Mouse (Mus musculus) embryonic facial prominence, embryonic 15.5 days (tissue): Measurements from ENCODE around the gene Olfr1386. TPM values are rescaled to one million over a fixed set of nuclear protein-coding genes. Genes with fewer than 3 reads are reported as not detected.
"Not testable (repeated sequence)": the region's sequence is repeated elsewhere in the genome, so short reads cannot be mapped to it uniquely, and the experiment has no call there.

Experiments used
- ATAC-seq: fragments of 200-750 bp; cut with Nextera tagmentation; 2 replicates; pipeline ENCODE4 v1.8.0; 2017; ENCODE audit warnings: low read depth, moderate TSS enrichment; ENCODE audit not compliant: insufficient number of reproducible peaks, low FRiP score, low TSS enrichment
- H3K27ac ChIP-seq: fragments of 300-500 bp; sonication (generic); replicated peaks from 2 replicates; pipeline ENCODE4 v1.5.1; 2015; ENCODE audit warnings: mild to moderate bottlenecking, inconsistent platforms
- H3K27me3 ChIP-seq: fragments of 300-500 bp; sonication (generic); 2 replicates; pipeline ENCODE4 v1.6.1; 2015; ENCODE audit warnings: inconsistent platforms
- H3K36me3 ChIP-seq: fragments of 300-500 bp; sonication (generic); 2 replicates; pipeline ENCODE4 v1.6.1; 2015; ENCODE audit warnings: mild to moderate bottlenecking, inconsistent platforms
- H3K4me1 ChIP-seq: fragments of 300-500 bp; sonication (generic); 2 replicates; pipeline ENCODE4 v1.6.1; 2015; ENCODE audit warnings: inconsistent platforms
- H3K4me2 ChIP-seq: fragments of 300-500 bp; sonication (generic); replicated peaks from 2 replicates; pipeline ENCODE4 v1.6.1; 2015; ENCODE audit warnings: mild to moderate bottlenecking, inconsistent platforms
- H3K4me3 ChIP-seq: fragments of 300-500 bp; sonication (generic); replicated peaks from 2 replicates; pipeline ENCODE4 v1.5.1; 2015; ENCODE audit warnings: mild to moderate bottlenecking, inconsistent platforms
- H3K9ac ChIP-seq: fragments of 300-500 bp; sonication (generic); 2 replicates; pipeline ENCODE4 v1.6.1; 2015; ENCODE audit warnings: inconsistent platforms
- H3K9me3 ChIP-seq: fragments of 300-500 bp; sonication (generic); replicated peaks from 2 replicates; pipeline ENCODE4 v1.6.1; 2016; ENCODE audit warnings: inconsistent platforms
- WGBS: fragments of 180-500 bp; shearing (Covaris S2); methylation state at CpG from one replicate; pipeline ENCODE4 v1.1.7; 2015; 5-methylcytosine and 5-hydroxymethylcytosine counted together
- polyA plus RNA-seq: library from polyadenylated mRNA; unstranded; fragments of >200 nt; fragmentation: Nextera tagmentation; extraction: Ambion mirVana; gene quantifications from 2 replicates; pipeline ENCODE4 v1.2.1, GENCODE M21; 2015

Olfr1386 gene
- 0.19 TPM in 1 of 2 replicates, not detected in the other for polyA plus RNA-seq

- not testable (repeated sequence) for H3K36me3 ChIP-seq, H3K27me3 ChIP-seq, H3K9ac ChIP-seq, ATAC-seq, H3K4me1 ChIP-seq, H3K4me3 ChIP-seq, H3K9me3 ChIP-seq, H3K4me2 ChIP-seq, H3K27ac ChIP-seq
- 81% methylated on average over 3 of the region's 3 CpGs for WGBS
Observed at GRCm38 (mm10) chr11:49464746-49465145, at the start of gene Olfr1386. Olfr1386 (plus strand) TSS chr11:49465046.

GRCm38 (mm10) chr11:49422767-49423166, 42.1 kb upstream of the Olfr1386 start, which contains the start of gene Olfr1389:
Olfr1389 (plus strand) TSS chr11:49423067.
- Histone ChIP-seq H3K9ac (no peak within 1 kb of the TSS), H3K4me3 (no peak within 1 kb of the TSS), H3K9me3 (no peaks in the 10 kb centered on the region), H3K4me1 (no peaks in the 10 kb centered on the region), H3K27ac (no peak within 1 kb of the TSS), H3K27me3 (no peaks in the 10 kb centered on the region), H3K4me2 (no peak within 1 kb of the TSS), H3K36me3 (no peaks in the 10 kb centered on the region)
- WGBS = 87% methylated on average over 2 of the region's 2 CpGs
- ATAC-seq = no peak

GRCm38 (mm10) chr11:49425257-49425927, 39.5 kb upstream of the Olfr1386 start:
- H3K4me1 ChIP-seq = no peaks in the 10 kb centered on the region
- no peaks in the 10 kb centered on the region for H3K27me3 ChIP-seq
- H3K4me2 ChIP-seq = no peak overlapping the region
- H3K4me3 ChIP-seq = no peak overlapping the region
- H3K36me3 ChIP-seq = no peaks in the 10 kb centered on the region
- 86% methylated on average over 1 of the region's 1 CpGs for WGBS
- no peak for ATAC-seq
- H3K9me3 ChIP-seq = no peaks in the 10 kb centered on the region
- H3K9ac ChIP-seq = no peak overlapping the region
- H3K27ac ChIP-seq = no peak overlapping the region

- Histone ChIP-seq H3K9ac (no peak overlapping the region), H3K4me1 (no peaks in the 10 kb centered on the region), H3K27me3 (no peaks in the 10 kb centered on the region), H3K9me3 (no peaks in the 10 kb centered on the region), H3K4me3 (no peak overlapping the region), H3K27ac (no peak overlapping the region), H3K36me3 (no peaks in the 10 kb centered on the region), H3K4me2 (no peak overlapping the region)
- no peak for ATAC-seq
- WGBS = 93% methylated on average over 2 of the region's 2 CpGs
Observed at GRCm38 (mm10) chr11:49429641-49430040, 35.2 kb upstream of the Olfr1386 start.

- Histone ChIP-seq H3K27me3 (no peaks in the 10 kb centered on the region), H3K4me2 (no peak within 1 kb of the TSS), H3K36me3 (no peaks in the 10 kb centered on the region), H3K9me3 (no peaks in the 10 kb centered on the region), H3K9ac (no peak within 1 kb of the TSS), H3K4me1 (no peaks in the 10 kb centered on the region), H3K4me3 (no peak within 1 kb of the TSS), H3K27ac (no peak within 1 kb of the TSS)
- 58% methylated on average over 3 of the region's 3 CpGs for WGBS
- no peak for ATAC-seq
Observed at GRCm38 (mm10) chr11:49436411-49436810, 28.4 kb upstream of the Olfr1386 start, which contains the start of gene Olfr1388. Olfr1388 (plus strand) TSS chr11:49436624.

- Histone ChIP-seq H3K27ac (no peak within 1 kb of the TSS), H3K36me3 (no peaks in the 10 kb centered on the region), H3K9ac (no peak within 1 kb of the TSS), H3K27me3 (no peaks in the 10 kb centered on the region), H3K4me3 (no peak within 1 kb of the TSS), H3K4me1 (no peaks in the 10 kb centered on the region), H3K4me2 (no peak within 1 kb of the TSS), H3K9me3 (no peaks in the 10 kb centered on the region)
- ATAC-seq = no peak
- 70% methylated on average over 1 of the region's 1 CpGs for WGBS
Observed at GRCm38 (mm10) chr11:49455043-49455442, 9.8 kb upstream of the Olfr1386 start, which contains the start of gene Olfr1387. Olfr1387 (plus strand) TSS chr11:49455343.

- WGBS = 51% methylated on average over 4 of the region's 4 CpGs
- no peaks in the 10 kb centered on the region for H3K27me3 ChIP-seq
- ATAC-seq = no peak
- H3K4me3 ChIP-seq = no peak overlapping the region
- H3K4me2 ChIP-seq = no peak overlapping the region
- H3K4me1 ChIP-seq = no peaks in the 10 kb centered on the region
- H3K9ac ChIP-seq = no peak overlapping the region
- H3K9me3 ChIP-seq = no peaks in the 10 kb centered on the region
- H3K27ac ChIP-seq = no peak overlapping the region
- H3K36me3 ChIP-seq = no peaks in the 10 kb centered on the region
Observed at GRCm38 (mm10) chr11:49485973-49486372, 21.1 kb downstream of the Olfr1386 start.

- not testable (repeated sequence) for H3K27ac ChIP-seq
- 55% methylated on average over 1 of the region's 1 CpGs for WGBS
Observed at GRCm38 (mm10) chr11:49488770-49489169, 23.9 kb downstream of the Olfr1386 start, which contains the start of gene Olfr1385. Olfr1385 (plus strand) TSS chr11:49489070.

GRCm38 (mm10) chr11:49518086-49518485, 53.2 kb downstream of the Olfr1386 start:
- WGBS = 67% methylated on average over 5 of the region's 5 CpGs
- H3K27ac ChIP-seq = no peak overlapping the region
- H3K36me3 ChIP-seq = no peaks in the 10 kb centered on the region
- H3K4me3 ChIP-seq = no peak overlapping the region
- no peaks in the 10 kb centered on the region for H3K9me3 ChIP-seq
- H3K4me1 ChIP-seq = no peaks in the 10 kb centered on the region
- H3K9ac ChIP-seq = no peak overlapping the region
- H3K4me2 ChIP-seq = no peak overlapping the region
- H3K27me3 ChIP-seq = no peaks in the 10 kb centered on the region
- no peak for ATAC-seq

More at GRCm38 (mm10) chr11:49488770-49489169, 23.9 kb downstream of the Olfr1386 start, which contains the start of gene Olfr1385:
- not testable (repeated sequence) for H3K4me3 ChIP-seq, H3K9ac ChIP-seq, H3K4me2 ChIP-seq, H3K27me3 ChIP-seq, H3K4me1 ChIP-seq, ATAC-seq, H3K36me3 ChIP-seq, H3K9me3 ChIP-seq

- Histone ChIP-seq H3K27ac (no peak within 1 kb of the TSS), H3K4me3 (no peak within 1 kb of the TSS)
Observed at GRCm38 (mm10) chr11:49519348-49519747, 54.5 kb downstream of the Olfr1386 start, which contains the start of gene Olfr1383. Olfr1383 (plus strand) TSS chr11:49519648.

More at GRCm38 (mm10) chr11:49519348-49519747, 54.5 kb downstream of the Olfr1386 start, which contains the start of gene Olfr1383:
- no peak within 1 kb of the TSS for H3K9ac ChIP-seq
- no peaks in the 10 kb centered on the region for H3K4me1 ChIP-seq
- H3K36me3 ChIP-seq = no peaks in the 10 kb centered on the region
- ATAC-seq = no peak
- no peak within 1 kb of the TSS for H3K4me2 ChIP-seq
- no peaks in the 10 kb centered on the region for H3K27me3 ChIP-seq
- H3K9me3 ChIP-seq = no peaks in the 10 kb centered on the region
